Mouse (Mus musculus): Measurements from ENCODE around the gene Jmjd4.

Gene Jmjd4

DNA sequence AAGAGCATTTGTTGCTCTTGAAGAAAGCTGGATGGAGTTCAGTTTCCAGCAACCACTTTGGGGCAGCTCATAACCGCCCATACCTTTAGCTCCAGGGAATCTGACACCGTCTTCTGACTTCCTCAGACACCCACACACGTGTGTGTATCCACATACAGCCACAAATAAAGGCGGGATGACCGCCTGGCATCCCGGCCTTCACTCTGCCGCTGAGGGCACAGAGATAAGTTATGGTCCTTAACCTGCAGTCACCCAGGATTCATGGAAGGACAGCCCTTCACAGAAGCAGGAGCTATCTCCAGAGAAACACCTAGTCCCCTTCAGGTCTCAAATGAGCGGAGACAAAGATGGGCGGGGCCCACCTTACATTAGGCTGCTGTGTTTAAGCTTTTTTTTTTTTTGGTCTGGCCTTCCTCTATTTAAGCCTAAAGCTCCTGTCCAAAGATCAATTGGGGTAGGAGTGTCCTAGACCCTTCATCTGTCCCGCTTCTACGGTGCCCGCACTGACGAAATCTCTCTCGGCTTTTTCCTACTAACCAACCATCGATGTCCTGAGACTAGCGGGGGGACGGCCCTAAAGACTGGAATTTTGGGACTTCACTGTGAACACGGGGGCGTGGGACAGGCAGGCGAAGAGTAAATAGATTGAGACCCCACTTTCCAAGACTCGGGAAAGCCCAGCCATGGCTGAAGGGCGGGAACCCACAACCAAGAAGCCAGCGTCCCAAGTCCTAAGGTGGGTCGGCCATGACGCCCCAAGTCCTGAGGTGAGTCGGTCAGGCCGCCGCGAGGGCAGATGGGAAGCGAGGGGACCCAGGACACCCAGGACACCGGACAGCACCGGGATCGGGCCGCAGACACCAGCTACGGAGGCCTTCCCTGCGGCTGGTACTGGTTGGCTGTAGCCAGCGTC lies 21.8 kb downstream of the Jmjd4 start:
- DNase-seq (ENCODE audit: low spot score) = no peak

DNA sequence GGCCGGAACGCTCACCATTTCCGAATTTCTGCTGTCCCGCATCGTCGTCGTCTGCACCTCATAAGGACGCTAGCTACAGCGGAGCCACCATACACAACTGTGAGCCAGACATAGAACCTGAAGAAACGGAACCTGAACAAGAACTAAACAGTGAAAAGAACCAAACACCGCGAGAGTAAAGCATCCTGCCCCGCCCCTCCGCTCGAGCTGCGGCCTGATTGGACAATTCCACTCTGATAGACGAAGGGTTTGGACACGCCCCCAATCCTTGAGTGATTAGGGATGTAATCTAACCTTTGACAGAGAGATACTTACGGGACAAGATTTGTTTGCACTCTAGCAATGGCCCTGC lies 22.5 kb downstream of the Jmjd4 start, which contains the start of gene Zfp867:
Gene Zfp867 (minus strand): TSS at position 149 of the 352 bp plus-strand sequence.
- DNase-seq (ENCODE audit: low spot score) = peak; percentile 92

DNA sequence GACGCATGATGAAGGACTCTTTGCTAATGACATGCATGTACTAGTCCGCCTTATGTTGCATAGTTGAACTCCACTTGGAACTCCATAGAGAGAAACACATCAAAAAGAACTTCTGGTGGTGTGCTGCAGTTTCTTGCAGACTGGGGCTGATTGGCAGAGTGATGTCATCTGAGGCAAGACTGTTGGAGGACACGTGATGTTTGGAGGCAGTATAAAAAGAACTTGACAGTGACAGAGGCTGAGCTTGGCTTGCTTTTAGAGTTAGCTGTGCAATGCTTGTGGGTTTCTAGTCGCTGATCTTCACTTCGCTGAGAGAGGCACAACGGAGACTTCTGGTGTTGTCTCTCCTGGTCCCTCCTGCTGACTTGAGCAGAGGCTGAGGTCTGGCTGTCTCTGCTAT lies 27.4 kb downstream of the Jmjd4 start:
- DNase-seq (ENCODE audit: low spot score) = no peak

- peak; percentile 56 for DNase-seq (ENCODE audit: low spot score)
Observed at GRCm38 (mm10) chr11:59483212-59483611, 33.4 kb downstream of the Jmjd4 start.

- no peak for DNase-seq (ENCODE audit: low spot score)
Observed at GRCm38 (mm10) chr11:59485641-59486040, 35.8 kb downstream of the Jmjd4 start.

DNA sequence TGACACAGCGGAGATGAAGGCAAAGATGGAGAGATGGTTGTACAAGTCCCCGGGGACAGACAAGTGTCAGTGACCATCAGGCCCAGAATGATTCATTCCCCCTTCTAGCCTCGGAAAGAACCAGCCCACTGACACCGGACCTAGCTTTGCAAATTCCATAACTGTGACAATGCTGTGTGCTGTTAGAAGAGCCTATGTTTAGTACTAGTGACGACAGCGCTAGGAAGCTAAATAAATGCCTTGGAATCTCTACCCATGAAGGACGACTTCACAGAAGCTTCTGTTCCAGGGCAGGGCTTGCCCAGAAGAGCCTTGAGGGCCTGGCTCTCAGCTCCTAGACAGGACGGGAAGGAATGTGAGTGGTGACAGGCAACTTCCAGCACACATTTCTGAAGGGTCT lies 36.4 kb downstream of the Jmjd4 start:
- no peak for DNase-seq (ENCODE audit: low spot score)

- no peak for DNase-seq (ENCODE audit: low spot score)
Observed at GRCm38 (mm10) chr11:59496672-59497310, 46.9 kb downstream of the Jmjd4 start.

DNA sequence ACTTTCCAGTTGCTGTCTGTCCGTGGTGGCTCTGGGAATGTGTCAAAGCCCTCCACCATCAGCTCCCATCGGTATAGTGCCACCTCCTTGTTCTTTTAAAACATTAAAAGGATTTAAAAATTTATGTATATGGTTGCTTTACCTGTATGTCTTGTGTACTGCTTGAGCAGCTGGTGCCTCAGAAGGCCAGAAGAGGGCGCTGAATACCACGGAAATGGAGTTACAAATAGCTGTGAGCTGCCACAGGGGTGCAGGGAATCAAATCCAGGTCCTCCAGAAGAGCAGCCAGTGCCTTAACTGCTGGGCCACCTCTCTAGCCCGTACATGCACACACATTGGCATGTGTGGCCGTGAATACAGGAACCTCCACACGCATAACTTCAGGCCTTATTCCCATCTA lies 47.9 kb downstream of the Jmjd4 start:
- DNase-seq (ENCODE audit: low spot score) = no peak

- no peak for DNase-seq (ENCODE audit: low spot score)
Observed at GRCm38 (mm10) chr11:59501978-59502700, 52.3 kb downstream of the Jmjd4 start.

GRCm38 (mm10) chr11:59505351-59505838 lies 55.5 kb downstream of the Jmjd4 start:
- no peak for DNase-seq (ENCODE audit: low spot score)

GRCm38 (mm10) chr11:59505839-59506712 lies 56.2 kb downstream of the Jmjd4 start:
- DNase-seq (ENCODE audit: low spot score) = no peak

GRCm38 (mm10) chr11:59506713-59507074 lies 56.8 kb downstream of the Jmjd4 start:
- no peak for DNase-seq (ENCODE audit: low spot score)

Data from layer of hippocampus, adult 9-10 months (tissue).